Mouse (Mus musculus) spleen, postnatal 0 days (tissue): ENCODE data around the gene H2al1n. TPM values are rescaled to one million over a fixed set of nuclear protein-coding genes. Genes with fewer than 3 reads are reported as not detected.

Experiments
- polyA plus RNA-seq: library from polyadenylated mRNA; unstranded; fragments of >200 nt; fragmentation: Nextera tagmentation; extraction: Ambion mirVana; gene quantifications from 2 replicates; pipeline ENCODE4 v1.2.1, GENCODE M21; 2015

Gene H2al1n
- not detected in 2 replicates for polyA plus RNA-seq

DNA sequence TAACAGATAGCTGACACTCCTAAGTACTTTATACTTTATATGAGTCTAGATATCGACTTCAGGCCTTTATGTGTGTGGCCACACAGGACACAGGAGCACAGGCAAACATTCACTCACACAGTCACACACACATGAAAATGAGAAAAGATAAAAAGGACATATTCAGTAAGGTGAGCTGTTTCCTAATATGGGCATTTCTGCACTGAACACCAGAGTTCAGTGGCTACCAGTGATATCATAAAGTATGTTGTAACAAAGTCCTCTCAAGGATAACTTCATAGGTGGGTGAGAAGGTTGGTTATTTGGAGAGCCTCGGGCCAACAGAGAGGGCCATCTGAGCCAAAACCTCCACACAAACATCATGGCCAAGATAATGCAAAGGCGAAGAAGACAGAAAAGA lies at the start of gene H2al1n:
Gene H2al1n, plus strand, starts transcription at position 301 of the 400 bp plus-strand sequence.

